Mouse (Mus musculus) heart, adult 9 months (tissue): ENCODE measurements around the gene Wbp4.
"Not testable (repeated sequence)": the region's sequence is repeated elsewhere in the genome, so short reads cannot be mapped to it uniquely, and the experiment has no call there.

Experiments
- DNase-seq, 2 experiments: peaks; one replicate each; pipeline ENCODE4 v3.0.0; 2022; ENCODE audit warnings: low spot score in 2 of 2

The Wbp4 gene

GRCm38 (mm10) chr14:79452591-79452934 lies 28.8 kb downstream of the Wbp4 start:
- not testable (repeated sequence) for DNase-seq

- DNase-seq, result peak; percentile 72 to 83
Measured at GRCm38 (mm10) chr14:79451681-79452590, 29.4 kb downstream of the Wbp4 start, which contains the start of gene Kbtbd6. Gene Kbtbd6 (plus strand): TSS chr14:79451835.

GRCm38 (mm10) chr14:79445055-79445620 lies 36.2 kb downstream of the Wbp4 start:
- DNase-seq, result no peak

- no peak for DNase-seq
Measured at GRCm38 (mm10) chr14:79444601-79445000, 36.7 kb downstream of the Wbp4 start.

DNA sequence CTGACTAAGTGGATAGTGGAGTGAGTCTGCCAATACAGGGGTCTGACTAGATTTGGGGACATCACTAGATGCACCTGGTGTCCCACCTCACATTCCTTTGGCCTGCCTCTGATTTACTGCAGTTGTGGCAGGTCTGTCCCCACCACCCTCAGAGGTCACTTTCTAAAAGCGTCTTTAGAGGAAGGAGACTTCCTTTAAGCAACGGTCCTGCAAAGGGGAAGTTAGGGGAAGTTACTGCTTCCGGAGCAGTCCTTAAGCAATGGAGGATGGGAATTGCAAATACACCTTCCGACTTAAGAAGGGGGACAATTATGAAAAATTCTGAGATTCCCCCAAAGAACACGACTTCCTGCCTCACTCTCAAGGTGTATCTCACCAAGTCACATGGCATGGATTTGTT lies 39.9 kb downstream of the Wbp4 start:
- no peak for DNase-seq

GRCm38 (mm10) chr14:79440655-79441054 lies 40.7 kb downstream of the Wbp4 start:
- DNase-seq, result no peak

GRCm38 (mm10) chr14:79434068-79434467 lies 47.3 kb downstream of the Wbp4 start:
- DNase-seq, result no peak

GRCm38 (mm10) chr14:79426730-79427365 lies 54.5 kb downstream of the Wbp4 start:
- peak in 1 of 2 experiments; percentile 15 for DNase-seq

GRCm38 (mm10) chr14:79425979-79426729 lies 55.2 kb downstream of the Wbp4 start, which contains the start of gene Kbtbd7:
Gene Kbtbd7 (plus strand): TSS chr14:79426511.
- DNase-seq, result peak; percentile 97 to 98

DNA sequence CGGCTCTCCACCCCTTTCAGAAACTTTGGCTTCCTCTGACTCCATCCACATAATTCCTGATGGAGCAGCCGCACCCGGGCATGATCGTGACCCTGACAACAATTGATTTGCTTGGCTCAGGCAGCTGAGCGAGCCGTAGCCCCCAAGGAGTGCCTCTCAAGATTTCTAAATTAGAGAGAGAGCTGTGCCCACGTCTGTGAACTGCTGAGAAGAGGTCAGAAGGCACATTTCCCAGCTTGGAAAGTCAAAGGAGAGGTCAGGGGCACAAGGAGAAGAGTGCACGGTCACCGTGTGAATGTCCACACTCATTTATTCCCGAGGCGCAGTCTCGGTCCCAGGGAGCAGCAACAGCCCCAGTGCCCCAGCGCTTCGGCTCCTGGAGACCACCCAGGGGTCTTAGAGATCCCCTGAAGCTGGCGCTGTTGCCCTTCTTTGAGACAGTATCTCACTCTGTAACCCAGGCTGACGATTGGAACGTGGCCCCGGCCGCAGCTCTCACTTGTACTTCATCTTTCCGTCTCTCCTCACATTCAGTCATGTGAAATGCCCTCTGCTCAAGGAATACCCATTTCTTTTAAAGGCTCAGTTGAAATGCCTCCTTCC lies 61.1 kb downstream of the Wbp4 start:
- DNase-seq, result no peak

DNA sequence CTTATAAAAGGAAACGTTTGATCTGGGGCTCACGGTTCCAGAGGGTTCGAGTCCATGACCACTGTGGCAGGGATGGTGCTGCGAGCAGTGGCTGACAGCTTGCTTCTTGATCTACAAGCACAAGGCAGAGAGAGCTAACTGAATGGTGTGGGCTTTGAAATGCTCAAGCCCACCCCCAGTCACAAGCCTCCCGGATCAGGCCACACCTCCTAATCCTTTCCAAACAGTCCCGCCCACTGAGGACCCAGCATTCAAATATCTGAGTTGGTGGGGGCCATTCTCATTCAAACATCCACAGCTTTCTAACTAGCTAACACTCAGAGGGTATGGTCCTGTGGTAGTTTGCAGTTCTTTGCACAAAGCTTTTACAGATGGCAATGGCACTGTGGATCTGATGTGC lies 68.2 kb downstream of the Wbp4 start:
- DNase-seq, result no peak

DNA sequence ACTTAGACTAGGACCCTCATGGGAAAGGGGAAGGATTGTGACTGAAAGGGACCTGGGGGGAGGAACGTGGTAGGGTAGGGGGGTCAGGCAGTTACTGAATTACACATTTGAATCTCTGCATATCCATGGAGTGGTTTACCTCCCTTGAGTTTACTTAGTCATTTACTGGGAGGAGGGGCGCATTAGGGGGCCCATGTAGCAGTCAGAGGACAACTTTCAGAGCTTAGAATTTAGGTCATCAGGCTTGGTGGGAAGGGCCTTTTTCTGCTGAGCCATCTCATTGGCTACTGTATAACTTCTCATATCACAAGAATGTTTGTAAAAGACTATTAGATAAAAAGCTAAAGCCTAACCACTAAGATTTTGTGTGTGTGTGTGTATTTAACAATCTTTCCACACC lies 70.7 kb downstream of the Wbp4 start:
- no peak for DNase-seq
